Comparison of ENCODE assay signal across 24 mouse cellular contexts in the genomic region with DNA sequence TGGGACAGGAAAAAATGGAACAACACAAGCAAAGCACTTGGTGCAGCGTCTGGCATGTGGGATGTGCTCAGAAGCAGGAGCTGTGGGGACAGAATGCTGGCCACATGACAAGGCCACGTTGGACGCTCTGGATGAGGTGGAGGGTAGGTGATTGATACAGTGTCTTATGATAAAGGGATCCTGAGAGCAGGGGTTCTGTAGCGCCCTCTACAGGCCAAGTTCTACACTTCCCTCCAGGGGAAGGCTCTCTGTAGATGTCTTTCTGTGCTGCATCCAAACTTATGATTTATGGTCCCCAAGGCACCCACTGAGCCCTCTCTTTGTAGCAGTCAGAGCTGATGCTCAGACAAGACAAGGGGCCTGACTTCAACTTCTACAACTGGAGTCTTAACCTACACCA. TPM values are rescaled to one million over a fixed set of nuclear protein-coding genes. Genes with fewer than 3 reads are reported as not detected.
A peak's percentile ranks its signal among the peaks of the same experiment; 100 is the strongest.
DNase-seq lines count a peak whose midpoint lies in the region; ATAC-seq and TF ChIP-seq lines count a peak whose summit lies in the region.
"Had no signal": no experiment of that assay in that cellular context is flagged by ENCODE, and none has a peak within 500 bp of the region (broad histone marks: within the 10 kb centered on the region; RNA-seq: fewer than 3 reads in every experiment).

No protein-coding gene starts in this region.

- H3K27me3 ChIP-seq in kidney, embryonic 14.5 days (ENCODE audit: control insufficient read depth, insufficient read depth, low read length): no peaks in the 10 kb centered on the region
- H3K27me3 ChIP-seq: heart, embryonic 12.5 days; midbrain, embryonic 15.5 days had no signal

- 69% methylated on average over 4 of the region's 4 CpGs for WGBS in kidney, embryonic 14.5 days

- H3K27ac ChIP-seq in left cerebral cortex, adult 2 months: no peak overlapping the region
- H3K27ac ChIP-seq in kidney, embryonic 14.5 days (ENCODE audit: low read depth, low read length): no peak overlapping the region
- H3K27ac ChIP-seq: hindbrain, embryonic 10.5 days; liver, embryonic 13.5 days; macrophage; midbrain, embryonic 15.5 days had no signal

- peak; percentile 42 for TF ChIP-seq CTCF in left cerebral cortex, adult 2 months (IDR thresholded peaks at IDR 0.05)
- TF ChIP-seq CTCF in brain, embryonic 14.5 days (IDR thresholded peaks at IDR 0.05; ENCODE audit: borderline replicate concordance, extremely low read depth, insufficient read depth, insufficient read length): peak; percentile 26; the same call in 1 of the 2 replicates

- no peak for ATAC-seq in CD4-positive, CD25-positive, alpha-beta regulatory T cell, adult 4 months
- no peak for ATAC-seq in frontal cortex, adult (ENCODE audit: low TSS enrichment)
- ATAC-seq in kidney, embryonic 14.5 days (ENCODE audit: low FRiP score, low TSS enrichment): no peak
- ATAC-seq: forebrain, embryonic 16.5 days; midbrain, embryonic 15.5 days had no signal

- H3K9ac ChIP-seq in kidney, embryonic 14.5 days (ENCODE audit: low read depth, low read length): no peak overlapping the region
- H3K9ac ChIP-seq: heart, embryonic 12.5 days; liver, embryonic 13.5 days; midbrain, embryonic 15.5 days had no signal

- H3K4me2 ChIP-seq in kidney, embryonic 14.5 days (replicated peaks; ENCODE audit: low read depth, low read length): no peak overlapping the region
- H3K4me2 ChIP-seq: heart, embryonic 12.5 days; liver, embryonic 13.5 days; midbrain, embryonic 15.5 days had no signal

- H3K9me3 ChIP-seq in kidney, embryonic 14.5 days (ENCODE audit: control insufficient read depth, low read length): no peaks in the 10 kb centered on the region
- H3K9me3 ChIP-seq: heart, embryonic 12.5 days; hindbrain, embryonic 10.5 days; liver, embryonic 13.5 days; midbrain, embryonic 15.5 days had no signal

- H3K4me1 ChIP-seq in kidney, embryonic 14.5 days (ENCODE audit: control insufficient read depth, insufficient read depth, low read length): 0 out of 2 replicates have a peak, but pooled peaks cover 3% of the 10 kb centered on the region

- DNase-seq in CD4-positive, CD25-positive, alpha-beta regulatory T cell, adult 2 months (ENCODE audit: low read depth, low spot score): peak; percentile 35
- no peak for DNase-seq in left cerebral cortex, adult 2 months (ENCODE audit: extremely low spot score in 1 of 2, low spot score in 2 of 2)
- no peak for DNase-seq in left cerebral cortex, adult 11 months (ENCODE audit: low spot score)
- DNase-seq in A20 (ENCODE audit: low read depth, low spot score): peak; percentile 45
- DNase-seq in brain, embryonic 14.5 days (ENCODE audit: low read depth): no peak
- DNase-seq: adrenal gland, postnatal 36 days; cerebellum, adult 18-20 months; embryo, embryonic 11 days; gastrocnemius, postnatal 25 days; kidney, adult 11 months; liver, embryonic 13.5 days; spleen, adult 18-20 months had no signal

- intact Hi-C loops in left cerebral cortex, adult 2 months (cut with DNase I): no loop called here

- no peaks in the 10 kb centered on the region for H3K36me3 ChIP-seq in kidney, embryonic 14.5 days (ENCODE audit: control insufficient read depth, insufficient read depth, low read length)
- H3K36me3 ChIP-seq: heart, embryonic 12.5 days; hindbrain, embryonic 10.5 days; liver, embryonic 13.5 days; midbrain, embryonic 15.5 days had no signal

- TF ChIP-seq POLR2A in brain, embryonic 14.5 days (IDR thresholded peaks at IDR 0.05; ENCODE audit: borderline replicate concordance, extremely low read depth, insufficient read depth, insufficient read length, poor library complexity, severe bottlenecking): no peak

- H3K4me3 ChIP-seq in left cerebral cortex, adult 2 months: no peak overlapping the region
- H3K4me3 ChIP-seq in kidney, embryonic 14.5 days (ENCODE audit: low read length): no peak overlapping the region
- H3K4me3 ChIP-seq: heart, embryonic 12.5 days; hindbrain, embryonic 10.5 days; liver, embryonic 13.5 days; midbrain, embryonic 15.5 days had no signal

RNA-seq across cellular contexts. Expression of gene Edn2, which starts 8.4 kb away (rescaled TPM):
- not detected for polyA plus RNA-seq in CD4-positive, CD25-positive, alpha-beta regulatory T cell, adult 4 months (2017; shearing (Covaris generic))
- total RNA-seq in left cerebral cortex, adult 2 months (2021): not detected
- polyA plus RNA-seq in brain, embryonic 14.5 days (2012; rRNA removed): 0.30 TPM in 1 of 2 replicates, not detected in the other
- polyA plus RNA-seq in kidney, embryonic 14.5 days (2014; fragmentation: Nextera tagmentation; extraction: Ambion mirVana): not detected in 2 replicates
- total RNA-seq: adrenal gland, postnatal 36 days; gastrocnemius, postnatal 25 days; layer of hippocampus, adult 18-20 months; left cerebral cortex, postnatal 10 days; MEL had no signal
- polyA plus RNA-seq: macrophage; neural tube, embryonic 11.5 days had no signal

Comparison
In these comparisons a context has a peak if more than half of its experiments do, and no peak if none do; other contexts are left out.
1. DNase-seq: peak in CD4-positive, CD25-positive, alpha-beta regulatory T cell, adult 2 months (single experiment) and A20 (single experiment); none in left cerebral cortex, adult 2 months (0 of 2), left cerebral cortex, adult 11 months (single experiment) and brain, embryonic 14.5 days (single experiment).